Mouse (Mus musculus): ENCODE data around the gene Atp2a3.

- TF ChIP-seq POLR2A (IDR thresholded peaks at IDR 0.05; ENCODE audit: borderline replicate concordance, extremely low read depth, low read depth, low read length) (no peak), CTCF (IDR thresholded peaks at IDR 0.05; ENCODE audit: insufficient read depth, low read length) (no peak)
These were observed 55.1 kb downstream of the Atp2a3 start for GRCm38 (mm10) chr11:73016103-73016420.

All from lung, adult 2 months (tissue).